In genomic region chr7:139136906-139137491, GRCm38 (mm10) we compare ENCODE assay signal across 12 mouse cellular contexts. TPM values are rescaled to one million over a fixed set of nuclear protein-coding genes. Genes with fewer than 3 reads are reported as not detected.
A peak's percentile ranks its signal among the peaks of the same experiment; 100 is the strongest.
DNase-seq lines count a peak whose midpoint lies in the region; ATAC-seq lines count a peak whose summit lies in the region.
"Had no signal": no experiment of that assay in that cellular context is flagged by ENCODE, and none has a peak within 500 bp of the region (broad histone marks: within the 10 kb centered on the region; RNA-seq: fewer than 3 reads in every experiment).

No protein-coding gene starts in this region.

- no peak overlapping the region for H3K9ac ChIP-seq in hindbrain, embryonic 12.5 days
- H3K9ac ChIP-seq in forebrain, embryonic 16.5 days (replicated peaks; ENCODE audit: low read depth, low read length): no peak overlapping the region

- WGBS in hindbrain, embryonic 10.5 days: 72% methylated on average over 5 of the region's 5 CpGs
- 67% methylated on average over 5 of the region's 5 CpGs for WGBS in hindbrain, embryonic 12.5 days
- WGBS in forebrain, embryonic 16.5 days: 70% methylated on average over 5 of the region's 5 CpGs

- no peaks in the 10 kb centered on the region for H3K9me3 ChIP-seq in hindbrain, embryonic 10.5 days
- H3K9me3 ChIP-seq in hindbrain, embryonic 12.5 days (replicated peaks): no peaks in the 10 kb centered on the region
- no peaks in the 10 kb centered on the region for H3K9me3 ChIP-seq in forebrain, embryonic 16.5 days (ENCODE audit: control insufficient read depth, low read length)

- no peak overlapping the region for H3K4me2 ChIP-seq in hindbrain, embryonic 12.5 days (replicated peaks)
- H3K4me2 ChIP-seq in forebrain, embryonic 16.5 days (ENCODE audit: low read length): no peak overlapping the region
- H3K4me2 ChIP-seq: heart, embryonic 11.5 days had no signal

- no peak for DNase-seq in hindbrain, embryonic 10.5 days (ENCODE audit: low spot score)
- DNase-seq in left cerebral cortex, postnatal 36 days (ENCODE audit: low spot score in 2 of 2): peak; percentile 48 to 54
- peak; percentile 37 for DNase-seq in right cerebral cortex, postnatal 14 days
- no peak for DNase-seq in kidney, postnatal 10 days
- DNase-seq in urinary bladder, adult 2 months (ENCODE audit: low spot score): no peak
- DNase-seq: cerebellum, adult 18-20 months; kidney, adult 18-20 months had no signal

- 0 out of 2 replicates have a peak overlapping the region, but pooled peaks have one; percentile 35 for H3K27ac ChIP-seq in hindbrain, embryonic 10.5 days
- H3K27ac ChIP-seq in hindbrain, embryonic 12.5 days: no peak overlapping the region
- no peak overlapping the region for H3K27ac ChIP-seq in forebrain, embryonic 16.5 days (ENCODE audit: low read length)

- no peak overlapping the region for H3K4me3 ChIP-seq in hindbrain, embryonic 10.5 days
- H3K4me3 ChIP-seq in hindbrain, embryonic 12.5 days: no peak overlapping the region
- H3K4me3 ChIP-seq in forebrain, embryonic 16.5 days (replicated peaks; ENCODE audit: low read length): no peak overlapping the region
- H3K4me3 ChIP-seq: myocyte had no signal

- no peaks in the 10 kb centered on the region for H3K36me3 ChIP-seq in hindbrain, embryonic 10.5 days
- no peaks in the 10 kb centered on the region for H3K36me3 ChIP-seq in hindbrain, embryonic 12.5 days
- no peaks in the 10 kb centered on the region for H3K36me3 ChIP-seq in forebrain, embryonic 16.5 days (ENCODE audit: control insufficient read depth, insufficient read depth)

- intact Hi-C loops in left cerebral cortex, postnatal 36 days (cut with DNase I): no loop called here

- no peak for ATAC-seq in hindbrain, embryonic 12.5 days (ENCODE audit: low FRiP score)
- 0 out of 2 replicates have a peak, but pooled peaks have one; percentile 19 for ATAC-seq in forebrain, embryonic 16.5 days
- ATAC-seq: lung, postnatal 0 days had no signal

- peaks cover 60% of the 10 kb centered on the region for H3K4me1 ChIP-seq in hindbrain, embryonic 10.5 days (replicated peaks)
- peaks cover 43% of the 10 kb centered on the region for H3K4me1 ChIP-seq in hindbrain, embryonic 12.5 days
- H3K4me1 ChIP-seq in forebrain, embryonic 16.5 days (replicated peaks; ENCODE audit: control insufficient read depth, insufficient read depth, low read length): peaks cover 22% of the 10 kb centered on the region

- H3K27me3 ChIP-seq in hindbrain, embryonic 10.5 days (ENCODE audit: insufficient read depth, poor library complexity, severe bottlenecking): peaks cover 36% of the 10 kb centered on the region
- peaks cover 5% of the 10 kb centered on the region for H3K27me3 ChIP-seq in hindbrain, embryonic 12.5 days
- H3K27me3 ChIP-seq in forebrain, embryonic 16.5 days (replicated peaks; ENCODE audit: control insufficient read depth, insufficient read depth, low read length): no peaks in the 10 kb centered on the region

RNA-seq across cellular contexts. Expression of gene Dpysl4, which starts 51.2 kb away (rescaled TPM):
- polyA plus RNA-seq in hindbrain, embryonic 10.5 days (2016; fragmentation: Nextera tagmentation; extraction: Ambion mirVana): 122 and 257 TPM in 2 replicates
- 269 TPM in 2 replicates for polyA plus RNA-seq in hindbrain, embryonic 12.5 days (2016; fragmentation: Nextera tagmentation; extraction: Ambion mirVana)
- polyA plus RNA-seq in forebrain, embryonic 16.5 days (2015; fragmentation: Nextera tagmentation; extraction: Ambion mirVana): 103 and 122 TPM in 2 replicates
- total RNA-seq in left cerebral cortex, postnatal 36 days (2021): 10 to 100 TPM; 55.3 to 56.0 TPM
- 3.7 and 4.3 TPM in 2 replicates for polyA plus RNA-seq in urinary bladder, adult 2 months (2012; rRNA removed)
- polyA plus RNA-seq: myocyte had no signal

Comparison
In these comparisons a context has a peak if more than half of its experiments do, and no peak if none do; other contexts are left out.
1. DNase-seq: peak in left cerebral cortex, postnatal 36 days (2 of 2) and right cerebral cortex, postnatal 14 days (single experiment); none in hindbrain, embryonic 10.5 days (single experiment), kidney, postnatal 10 days (single experiment) and urinary bladder, adult 2 months (single experiment).
2. RNA of gene Dpysl4, which starts 51.2 kb away (polyA plus RNA-seq): 269 TPM in hindbrain, embryonic 12.5 days, 122 to 257 TPM in hindbrain, embryonic 10.5 days and 103 to 122 TPM in forebrain, embryonic 16.5 days; 3.7 to 4.3 TPM in urinary bladder, adult 2 months; every median in the first group is over 10 times any median in the second.